25 mouse cellular contexts compared by ENCODE assay signal in the genomic region with DNA sequence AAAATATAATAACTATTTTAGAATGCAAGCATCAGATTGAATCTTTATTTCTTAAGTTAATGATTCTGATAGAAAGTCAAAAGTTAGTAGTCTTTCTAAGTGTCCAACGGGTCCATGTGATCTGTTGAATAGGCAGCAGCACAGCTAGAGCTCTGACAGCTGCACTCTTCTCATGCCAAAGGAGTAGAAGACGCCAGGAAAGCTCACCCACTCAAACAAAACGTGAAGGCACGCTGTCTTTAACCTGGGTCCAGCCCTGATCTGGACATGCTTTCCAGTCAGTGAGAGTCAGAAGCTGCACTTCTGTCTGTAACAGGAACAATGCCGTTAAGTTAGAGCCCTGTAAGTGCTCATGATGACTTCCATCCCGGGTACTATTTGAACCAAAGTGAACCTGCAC. TPM values are rescaled to one million over a fixed set of nuclear protein-coding genes. Genes with fewer than 3 reads are reported as not detected.
"Had no signal": no experiment of that assay in that cellular context is flagged by ENCODE, and none has a peak within 500 bp of the region (broad histone marks: within the 10 kb centered on the region; RNA-seq: fewer than 3 reads in every experiment).

No protein-coding gene starts in this region.

- H3K4me3 ChIP-seq: gastrocnemius, adult 2 months; heart, embryonic 10.5 days; heart, embryonic 12.5 days; hindbrain, embryonic 13.5 days; hindbrain, embryonic 15.5 days; kidney, embryonic 15.5 days; limb, embryonic 12.5 days; limb, embryonic 15.5 days; liver, embryonic 12.5 days had no signal

- H3K4me1 ChIP-seq: heart, embryonic 10.5 days; heart, embryonic 12.5 days; hindbrain, embryonic 13.5 days; hindbrain, embryonic 15.5 days; kidney, embryonic 15.5 days; limb, embryonic 12.5 days; limb, embryonic 15.5 days; liver, embryonic 12.5 days had no signal

- DNase-seq: forebrain, postnatal 0 days; gastrocnemius, adult 2 months; gastrocnemius, postnatal 36 days; heart, adult 18-20 months; heart, postnatal 14 days; heart, postnatal 36 days; kidney, adult 11 months; kidney, adult 2 months; kidney, adult 9 months; kidney, postnatal 14 days; kidney, postnatal 36 days; layer of hippocampus, adult 9-11 months; layer of hippocampus, postnatal 36 days had no signal

- H3K36me3 ChIP-seq: heart, embryonic 10.5 days; heart, embryonic 12.5 days; hindbrain, embryonic 13.5 days; hindbrain, embryonic 15.5 days; kidney, embryonic 15.5 days; limb, embryonic 12.5 days; limb, embryonic 15.5 days; liver, embryonic 12.5 days had no signal

- H3K4me2 ChIP-seq: heart, embryonic 12.5 days; hindbrain, embryonic 13.5 days; hindbrain, embryonic 15.5 days; kidney, embryonic 15.5 days; limb, embryonic 12.5 days; limb, embryonic 15.5 days; liver, embryonic 12.5 days had no signal

- H3K27ac ChIP-seq: gastrocnemius, adult 2 months; heart, embryonic 10.5 days; hindbrain, embryonic 13.5 days; hindbrain, embryonic 15.5 days; hindbrain, postnatal 0 days; kidney, embryonic 15.5 days; kidney, postnatal 0 days; limb, embryonic 12.5 days; limb, embryonic 15.5 days; liver, embryonic 12.5 days; liver, embryonic 14.5 days had no signal

- H3K27me3 ChIP-seq: heart, embryonic 12.5 days; hindbrain, embryonic 13.5 days; hindbrain, embryonic 15.5 days; kidney, embryonic 15.5 days; limb, embryonic 12.5 days; limb, embryonic 15.5 days; liver, embryonic 12.5 days had no signal

RNA-seq across cellular contexts. Expression of a gene that starts 56.3 kb away (rescaled TPM):
- total RNA-seq: liver, adult 2 months had no signal
- polyA plus RNA-seq: liver, adult 2 months; liver, embryonic 14.5 days had no signal
